In genomic region chr6:113326533-113327315, GRCm38 (mm10) we compare ENCODE assay signal across 7 mouse cellular contexts. TPM values are rescaled to one million over a fixed set of nuclear protein-coding genes. Genes with fewer than 3 reads are reported as not detected.
DNase-seq lines count a peak whose midpoint lies in the region; ATAC-seq lines count a peak whose summit lies in the region.

Gene Ogg1, plus strand, starts transcription at chr6:113326972.

- peak within 1 kb of the TSS; percentile 87 for H3K27ac ChIP-seq in intestine, embryonic 15.5 days
- peak within 1 kb of the TSS; percentile 89 for H3K27ac ChIP-seq in midbrain, embryonic 10.5 days (replicated peaks)

- no peaks in the 10 kb centered on the region for H3K9me3 ChIP-seq in intestine, embryonic 15.5 days
- H3K9me3 ChIP-seq in midbrain, embryonic 10.5 days (replicated peaks): no peaks in the 10 kb centered on the region

- peak within 1 kb of the TSS; percentile 59 for H3K4me3 ChIP-seq in intestine, embryonic 15.5 days (replicated peaks)
- peak within 1 kb of the TSS; percentile 74 for H3K4me3 ChIP-seq in midbrain, embryonic 10.5 days

- H3K27me3 ChIP-seq in intestine, embryonic 15.5 days (replicated peaks): no peaks in the 10 kb centered on the region
- H3K27me3 ChIP-seq in midbrain, embryonic 10.5 days (ENCODE audit: low read depth, poor library complexity, severe bottlenecking): no peaks in the 10 kb centered on the region

- under 1% methylated on average over 52 of the region's 52 CpGs for WGBS in intestine, embryonic 15.5 days
- under 1% methylated on average over 52 of the region's 52 CpGs for WGBS in midbrain, embryonic 10.5 days

- ATAC-seq in intestine, embryonic 15.5 days: peak; percentile 99

- DNase-seq in adrenal gland, adult 2 months: peak; percentile 99
- peak; percentile 95 for DNase-seq in embryo, embryonic 11.5 days (ENCODE audit: low read depth, low spot score)
- peak; percentile 92 to 97 for DNase-seq in gastrocnemius, postnatal 36 days
- peak; percentile 97 to 100 for DNase-seq in left cerebral cortex, postnatal 25 days (ENCODE audit: low spot score in 2 of 2)
- DNase-seq in midbrain, embryonic 10.5 days (ENCODE audit: low spot score): peak; percentile 98
- peak; percentile 94 for DNase-seq in right cerebral cortex, postnatal 4 days

- peak within 1 kb of the TSS; percentile 91 for H3K4me2 ChIP-seq in intestine, embryonic 15.5 days (replicated peaks)

- peak within 1 kb of the TSS; percentile 57 for H3K9ac ChIP-seq in intestine, embryonic 15.5 days

- intact Hi-C loops in gastrocnemius, postnatal 36 days (cut with DNase I): no loop called here
- intact Hi-C loops in left cerebral cortex, postnatal 25 days (cut with DNase I): loop anchor here (1.0 kb wide), 1 partner anchor 20 kb away; no protein-coding TSS in a partner anchor

- H3K36me3 ChIP-seq in intestine, embryonic 15.5 days: peaks cover 26% of the 10 kb centered on the region
- peaks cover 71% of the 10 kb centered on the region for H3K36me3 ChIP-seq in midbrain, embryonic 10.5 days

- peaks cover 11% of the 10 kb centered on the region; the same call in 1 of the 2 replicates for H3K4me1 ChIP-seq in intestine, embryonic 15.5 days (replicated peaks)
- H3K4me1 ChIP-seq in midbrain, embryonic 10.5 days: peaks cover 24% of the 10 kb centered on the region

RNA-seq across cellular contexts. Expression of gene Ogg1, which starts in this region (rescaled TPM):
- total RNA-seq in adrenal gland, adult 2 months (2021): 10 to 100 TPM; 10.5 to 16.4 TPM
- polyA plus RNA-seq in adrenal gland, adult 2 months (2012; rRNA removed): 22.0 and 22.3 TPM in 2 replicates
- 1 to 10 TPM; 4.1 to 5.1 TPM for total RNA-seq in gastrocnemius, postnatal 36 days (2021)
- 11.3 and 13.3 TPM in 2 replicates for polyA plus RNA-seq in intestine, embryonic 15.5 days (2015; fragmentation: Nextera tagmentation; extraction: Ambion mirVana)
- total RNA-seq in left cerebral cortex, postnatal 25 days (2021): 1 to 10 TPM; 6.0 to 6.1 TPM
- 16.1 and 18.8 TPM in 2 replicates for polyA plus RNA-seq in midbrain, embryonic 10.5 days (2016; fragmentation: Nextera tagmentation; extraction: Ambion mirVana)

Comparison
In these comparisons a context has a peak if more than half of its experiments do, and no peak if none do; other contexts are left out.
1. Peak in every context shown above with its lines: DNase-seq, ATAC-seq, H3K4me3 ChIP-seq and H3K27ac ChIP-seq.